8 mouse cellular contexts compared by ENCODE assay signal in genomic region chr8:20294826-20295225, GRCm38 (mm10).
DNase-seq lines count a peak whose midpoint lies in the region; TF ChIP-seq lines count a peak whose summit lies in the region.
"Not testable (repeated sequence)": the region's sequence is repeated elsewhere in the genome, so short reads cannot be mapped to it uniquely, and the experiment has no call there.

No protein-coding gene starts in this region.

- not testable (repeated sequence) for H3K4me1 ChIP-seq in heart, adult 2 months (ENCODE audit: control insufficient read depth, insufficient read depth, low read length)

- H3K27me3 ChIP-seq in heart, adult 2 months (ENCODE audit: control insufficient read depth, insufficient read depth, low read length) = not testable (repeated sequence)

- DNase-seq in adrenal gland, adult 18-20 months (ENCODE audit: low spot score in 2 of 2) = peak; percentile 26 to 29
- DNase-seq in gastrocnemius, postnatal 10 days = peak; percentile 9
- peak; percentile 3 to 19 for DNase-seq in heart, adult 2 months
- DNase-seq in kidney, postnatal 10 days = peak; percentile 12
- DNase-seq in layer of hippocampus, adult 11-12 months (ENCODE audit: low spot score) = peak; percentile 31
- DNase-seq in ovary, adult 18-20 months (ENCODE audit: low spot score) = peak; percentile 25
- DNase-seq in testis, postnatal 10 days (ENCODE audit: low spot score) = peak; percentile 49
- peak; percentile 13 for DNase-seq in thymus, postnatal 4 days

- not testable (repeated sequence) for H3K27ac ChIP-seq in heart, adult 2 months

- TF ChIP-seq POLR2A in heart, adult 2 months (IDR thresholded peaks at IDR 0.05; ENCODE audit: insufficient read depth, low read depth, low read length) = not testable (repeated sequence)

- not testable (repeated sequence) for H3K9ac ChIP-seq in heart, adult 2 months (ENCODE audit: low read depth, low read length)

- WGBS in heart, adult 2 months = 88% methylated on average over 4 of the region's 4 CpGs

- not testable (repeated sequence) for H3K79me2 ChIP-seq in heart, adult 2 months (replicated peaks; ENCODE audit: control insufficient read depth, insufficient read depth, low read length)

- not testable (repeated sequence) for TF ChIP-seq EP300 in heart, adult 2 months (IDR thresholded peaks at IDR 0.05; ENCODE audit: insufficient read depth, low read depth, low read length)

- not testable (repeated sequence) for H3K4me3 ChIP-seq in heart, adult 2 months

- not testable (repeated sequence) for TF ChIP-seq CTCF in heart, adult 2 months (IDR thresholded peaks at IDR 0.05)

- not testable (repeated sequence) for H3K36me3 ChIP-seq in heart, adult 2 months (ENCODE audit: control insufficient read depth, insufficient read depth, low read length)

- intact Hi-C loops in heart, adult 2 months (cut with DNase I) = not testable (repeated sequence)
